Mouse (Mus musculus): ENCODE measurements at regions not wholly inside any gene's neighbourhood (a gene's known extent, or its start where the extent isn't known, plus 50 kb on each side); places are given as distances from the start of the nearest gene placed in this dataset.

DNA sequence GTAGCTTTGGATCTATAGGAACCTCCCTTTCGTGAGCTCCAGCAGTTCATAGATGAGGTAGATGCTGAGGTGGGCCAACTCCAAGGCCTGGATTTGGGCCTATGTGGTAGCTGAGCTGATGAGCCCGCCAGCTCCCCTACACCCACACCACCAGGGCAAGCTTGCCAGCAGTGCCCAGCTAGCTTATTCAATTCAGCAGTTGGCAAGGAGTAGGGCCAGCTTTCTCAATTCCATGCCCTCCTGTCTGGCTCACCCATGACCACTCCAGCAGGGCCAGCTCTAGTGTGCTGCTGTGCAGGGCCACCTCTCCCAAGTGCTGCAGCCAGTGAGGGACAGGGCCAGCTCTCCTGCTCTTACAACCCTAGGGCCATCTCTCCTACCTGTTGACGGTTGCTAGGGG is 97.1 kb upstream of the Tbc1d2b start:
- no peak for DNase-seq (ENCODE audit: extremely low spot score, low read depth, low spot score)

DNA sequence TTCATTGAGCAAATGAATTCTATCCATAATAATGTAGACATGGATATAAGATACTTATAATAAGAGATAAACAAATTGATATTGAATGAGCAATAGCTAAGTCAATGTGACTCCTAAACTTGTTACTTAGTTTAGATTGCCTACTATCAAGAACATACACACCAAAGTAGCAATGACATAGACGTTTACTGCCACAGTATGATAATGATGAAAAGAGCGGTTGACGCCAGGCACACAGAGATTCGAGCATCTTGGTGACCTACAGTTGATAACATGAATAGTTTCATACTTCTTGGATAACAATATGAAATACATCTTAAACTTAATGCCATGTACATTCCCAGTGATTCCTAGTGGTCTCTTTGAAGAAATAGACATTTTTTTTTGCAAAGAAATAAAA is 55.9 kb upstream of the Tbc1d2b start:
- DNase-seq (ENCODE audit: extremely low spot score, low read depth, low spot score), result no peak
